Mouse (Mus musculus) kidney, embryonic 16.5 days (tissue): ENCODE results near the gene Dock9. TPM values are rescaled to one million over a fixed set of nuclear protein-coding genes. Genes with fewer than 3 reads are reported as not detected.

Experiments used
- ATAC-seq: fragments of 200-750 bp; cut with Nextera tagmentation; 2 replicates; pipeline ENCODE4 v1.8.0; 2017; ENCODE audit warnings: moderate TSS enrichment; ENCODE audit not compliant: low FRiP score, low TSS enrichment
- H3K27ac ChIP-seq: fragments of 300-500 bp; sonication (generic); 2 replicates; pipeline ENCODE4 v1.5.1; 2014; ENCODE audit warnings: low read length
- H3K27me3 ChIP-seq: fragments of 300-500 bp; sonication (generic); 2 replicates; pipeline ENCODE4 v1.6.1; 2014; ENCODE audit warnings: low read length, control low read depth, mixed read lengths; ENCODE audit not compliant: insufficient read depth
- H3K36me3 ChIP-seq: fragments of 300-500 bp; sonication (generic); 2 replicates; pipeline ENCODE4 v1.6.1; 2014; ENCODE audit warnings: low read length, control low read depth, mixed read lengths; ENCODE audit not compliant: insufficient read depth
- H3K4me1 ChIP-seq: fragments of 300-500 bp; sonication (generic); 2 replicates; pipeline ENCODE4 v1.6.1; 2014; ENCODE audit warnings: low read length, control low read depth, mixed read lengths; ENCODE audit not compliant: insufficient read depth
- H3K4me2 ChIP-seq: fragments of 300-500 bp; sonication (generic); replicated peaks from 2 replicates; pipeline ENCODE4 v1.6.1; 2014; ENCODE audit warnings: low read depth, low read length
- H3K4me3 ChIP-seq: fragments of 300-500 bp; sonication (generic); 2 replicates; pipeline ENCODE4 v1.5.1; 2014; ENCODE audit warnings: mild to moderate bottlenecking, low read length
- H3K9ac ChIP-seq: fragments of 300-500 bp; sonication (generic); replicated peaks from 2 replicates; pipeline ENCODE4 v1.6.1; 2014; ENCODE audit warnings: low read length
- H3K9me3 ChIP-seq: fragments of 300-500 bp; sonication (generic); 2 replicates; pipeline ENCODE4 v1.6.1; 2016; ENCODE audit warnings: low read length, control low read depth
- WGBS: fragments of 180-500 bp; shearing (Covaris S2); extraction: QIAGEN DNeasy Blood & Tissue Kit; methylation state at CpG from one replicate; pipeline ENCODE4 v1.1.7; 2014; 5-methylcytosine and 5-hydroxymethylcytosine counted together
- polyA plus RNA-seq: library from polyadenylated mRNA; unstranded; fragments of >200 nt; fragmentation: Nextera tagmentation; extraction: Ambion mirVana; gene quantifications from 2 replicates; pipeline ENCODE4 v1.2.1, GENCODE M21; 2015

Gene Dock9
- polyA plus RNA-seq, 1 experiment from 2014 or later, result 13.0 TPM

- Histone ChIP-seq H3K4me1 (peaks cover 16% of the 10 kb centered on the region), H3K4me2 (no peak overlapping the region), H3K9ac (no peak overlapping the region), H3K27me3 (no peaks in the 10 kb centered on the region), H3K9me3 (no peaks in the 10 kb centered on the region), H3K27ac (peak overlapping the region; percentile 67), H3K4me3 (no peak overlapping the region), H3K36me3 (no peaks in the 10 kb centered on the region)
- ATAC-seq, result peak; percentile 87
- whole genome bisulfite sequencing, result 49% methylated on average over 11 of the region's 11 CpGs
Measured at GRCm38 (mm10) chr14:121824322-121825103, 26.9 kb upstream of the Dock9 start.

GRCm38 (mm10) chr14:121822997-121823396, 25.4 kb upstream of the Dock9 start:
- Histone ChIP-seq H3K4me1 (peaks cover 16% of the 10 kb centered on the region), H3K4me2 (no peak overlapping the region), H3K27me3 (no peaks in the 10 kb centered on the region), H3K27ac (no peak overlapping the region), H3K9me3 (no peaks in the 10 kb centered on the region), H3K9ac (no peak overlapping the region), H3K36me3 (no peaks in the 10 kb centered on the region), H3K4me3 (no peak overlapping the region)
- 74% methylated on average over 3 of the region's 3 CpGs for WGBS
- ATAC-seq, result no peak

GRCm38 (mm10) chr14:121822506-121822905, 24.9 kb upstream of the Dock9 start:
- ATAC-seq, result no peak
- 78% methylated on average over 8 of the region's 8 CpGs for WGBS
- no peaks in the 10 kb centered on the region for H3K9me3 ChIP-seq
- H3K4me2 ChIP-seq, result no peak overlapping the region
- H3K4me1 ChIP-seq, result peaks cover 16% of the 10 kb centered on the region
- H3K27me3 ChIP-seq, result no peaks in the 10 kb centered on the region
- H3K36me3 ChIP-seq, result no peaks in the 10 kb centered on the region
- H3K4me3 ChIP-seq, result no peak overlapping the region
- H3K27ac ChIP-seq, result no peak overlapping the region
- H3K9ac ChIP-seq, result no peak overlapping the region

- Histone ChIP-seq H3K4me3 (no peak overlapping the region), H3K9me3 (peaks cover 15% of the 10 kb centered on the region), H3K27me3 (no peaks in the 10 kb centered on the region), H3K4me1 (no peaks in the 10 kb centered on the region), H3K36me3 (no peaks in the 10 kb centered on the region), H3K4me2 (no peak overlapping the region), H3K27ac (no peak overlapping the region), H3K9ac (no peak overlapping the region)
- no peak for ATAC-seq
- 69% methylated on average over 4 of the region's 4 CpGs for WGBS
Measured at GRCm38 (mm10) chr14:121806791-121807190, 9.2 kb upstream of the Dock9 start.

GRCm38 (mm10) chr14:121806316-121806715, 8.7 kb upstream of the Dock9 start:
- ATAC-seq, result no peak
- Histone ChIP-seq H3K27ac (no peak overlapping the region), H3K4me2 (no peak overlapping the region), H3K9ac (no peak overlapping the region), H3K36me3 (no peaks in the 10 kb centered on the region), H3K27me3 (no peaks in the 10 kb centered on the region), H3K9me3 (peaks cover 13% of the 10 kb centered on the region), H3K4me3 (no peak overlapping the region), H3K4me1 (no peaks in the 10 kb centered on the region)
- 77% methylated on average over 3 of the region's 3 CpGs for WGBS

- no peak overlapping the region for H3K4me2 ChIP-seq
- WGBS, result 80% methylated on average over 4 of the region's 4 CpGs
- H3K4me3 ChIP-seq, result no peak overlapping the region
- H3K27ac ChIP-seq, result no peak overlapping the region
- no peak overlapping the region for H3K9ac ChIP-seq
- H3K4me1 ChIP-seq, result no peaks in the 10 kb centered on the region
- no peaks in the 10 kb centered on the region; the same call in 1 of the 2 replicates for H3K9me3 ChIP-seq
- ATAC-seq, result no peak
- H3K36me3 ChIP-seq, result no peaks in the 10 kb centered on the region
- H3K27me3 ChIP-seq, result no peaks in the 10 kb centered on the region
Measured at GRCm38 (mm10) chr14:121804461-121804860, 6.8 kb upstream of the Dock9 start.

- Histone ChIP-seq H3K27me3 (no peaks in the 10 kb centered on the region), H3K4me1 (peaks cover 17% of the 10 kb centered on the region), H3K9me3 (no peaks in the 10 kb centered on the region; the same call in 1 of the 2 replicates), H3K4me2 (no peak overlapping the region), H3K9ac (no peak overlapping the region), H3K4me3 (no peak overlapping the region), H3K27ac (no peak overlapping the region), H3K36me3 (no peaks in the 10 kb centered on the region)
- no peak for ATAC-seq
- WGBS, result 30% methylated on average over 2 of the region's 2 CpGs
Measured at GRCm38 (mm10) chr14:121800962-121801361, 3.3 kb upstream of the Dock9 start.

- 62% methylated on average over 7 of the region's 7 CpGs for WGBS
- no peak overlapping the region; the same call in 1 of the 2 replicates for H3K4me2 ChIP-seq
Measured at GRCm38 (mm10) chr14:121799112-121799511, 1.5 kb upstream of the Dock9 start.

GRCm38 (mm10) chr14:121798411-121798799, 768 bp upstream of the Dock9 start:
- ATAC-seq, result peak; percentile 90
- Histone ChIP-seq H3K4me3 (peak overlapping the region; percentile 69), H3K4me1 (peaks cover 17% of the 10 kb centered on the region), H3K36me3 (no peaks in the 10 kb centered on the region), H3K4me2 (peak overlapping the region; percentile 83), H3K9me3 (no peaks in the 10 kb centered on the region), H3K27ac (peak overlapping the region; percentile 87), H3K9ac (peak overlapping the region; percentile 72), H3K27me3 (0 out of 2 replicates have a peak, but pooled peaks cover 5% of the 10 kb centered on the region)
- under 1% methylated on average over 22 of the region's 22 CpGs for WGBS

More at GRCm38 (mm10) chr14:121799112-121799511, 1.5 kb upstream of the Dock9 start:
- no peak overlapping the region for H3K4me3 ChIP-seq
- ATAC-seq, result no peak
- no peak overlapping the region for H3K27ac ChIP-seq
- H3K4me1 ChIP-seq, result peaks cover 17% of the 10 kb centered on the region
- H3K9ac ChIP-seq, result no peak overlapping the region
- no peaks in the 10 kb centered on the region for H3K9me3 ChIP-seq
- H3K36me3 ChIP-seq, result no peaks in the 10 kb centered on the region
- 0 out of 2 replicates have a peak, but pooled peaks cover 5% of the 10 kb centered on the region for H3K27me3 ChIP-seq
